Mouse (Mus musculus) heart, embryonic 16.5 days (tissue): ENCODE results near the gene Nup85. TPM values are rescaled to one million over a fixed set of nuclear protein-coding genes. Genes with fewer than 3 reads are reported as not detected.

Experiments
- ATAC-seq: fragments of 200-750 bp; cut with Nextera tagmentation; replicated peaks from 2 replicates; pipeline ENCODE4 v1.8.0; 2017; ENCODE audit warnings: moderate number of reproducible peaks; ENCODE audit not compliant: insufficient read depth, low FRiP score; ENCODE audit errors: extremely low read depth
- H3K27ac ChIP-seq: fragments of 300-500 bp; sonication (generic); 2 replicates; pipeline ENCODE4 v1.5.1; 2014; ENCODE audit warnings: mild to moderate bottlenecking, low read length, control low read depth, moderate library complexity
- H3K27me3 ChIP-seq: fragments of 300-500 bp; sonication (generic); 2 replicates; pipeline ENCODE4 v1.6.1; 2014; ENCODE audit warnings: low read length, mixed read lengths; ENCODE audit not compliant: control insufficient read depth, insufficient read depth
- H3K36me3 ChIP-seq: fragments of 300-500 bp; sonication (generic); 2 replicates; pipeline ENCODE4 v1.6.1; 2014; ENCODE audit not compliant: control insufficient read depth, insufficient read depth
- H3K4me1 ChIP-seq: fragments of 300-500 bp; sonication (generic); 2 replicates; pipeline ENCODE4 v1.6.1; 2014; ENCODE audit warnings: low read length, mixed read lengths; ENCODE audit not compliant: control insufficient read depth, insufficient read depth
- H3K4me2 ChIP-seq: fragments of 300-500 bp; sonication (generic); 2 replicates; pipeline ENCODE4 v1.6.1; 2014; ENCODE audit warnings: low read depth, mild to moderate bottlenecking, control low read depth, low read length
- H3K4me3 ChIP-seq: fragments of 300-500 bp; sonication (generic); 2 replicates; pipeline ENCODE4 v1.5.1; 2014; ENCODE audit warnings: mild to moderate bottlenecking, control low read depth, low read length
- H3K9ac ChIP-seq: fragments of 300-500 bp; sonication (generic); 2 replicates; pipeline ENCODE4 v1.6.1; 2014; ENCODE audit warnings: low read length, control low read depth
- H3K9me3 ChIP-seq: fragments of 300-500 bp; sonication (generic); replicated peaks from 2 replicates; pipeline ENCODE4 v1.6.1; 2016; ENCODE audit warnings: low read length; ENCODE audit not compliant: control insufficient read depth
- WGBS: fragments of 180-500 bp; shearing (Covaris S2); extraction: QIAGEN DNeasy Blood & Tissue Kit; methylation state at CpG from one replicate; pipeline ENCODE4 v1.1.7; 2014; 5-methylcytosine and 5-hydroxymethylcytosine counted together
- polyA plus RNA-seq: library from polyadenylated mRNA; unstranded; fragments of >200 nt; fragmentation: Nextera tagmentation; extraction: Ambion mirVana; gene quantifications from 2 replicates; pipeline ENCODE4 v1.2.1, GENCODE M21; 2015

The Nup85 gene
- polyA plus RNA-seq, 1 experiment from 2014 or later, result 117 TPM

GRCm38 (mm10) chr11:115606733-115607132, 42.5 kb downstream of the Nup85 start:
- no peak overlapping the region for H3K4me2 ChIP-seq
- no peaks in the 10 kb centered on the region for H3K27me3 ChIP-seq
- no peak overlapping the region for H3K27ac ChIP-seq
- H3K9ac ChIP-seq, result no peak overlapping the region
- WGBS, result 89% methylated on average over 18 of the region's 18 CpGs
- H3K9me3 ChIP-seq, result no peaks in the 10 kb centered on the region
- no peak for ATAC-seq
- H3K4me3 ChIP-seq, result no peak overlapping the region
- peaks cover 20% of the 10 kb centered on the region for H3K4me1 ChIP-seq
- H3K36me3 ChIP-seq, result peaks cover 24% of the 10 kb centered on the region

GRCm38 (mm10) chr11:115608421-115609399, 44.5 kb downstream of the Nup85 start:
- Histone ChIP-seq H3K27ac (no peak overlapping the region), H3K4me2 (no peak overlapping the region), H3K9ac (no peak overlapping the region), H3K4me1 (peaks cover 12% of the 10 kb centered on the region), H3K36me3 (peaks cover 24% of the 10 kb centered on the region), H3K9me3 (no peaks in the 10 kb centered on the region), H3K27me3 (no peaks in the 10 kb centered on the region), H3K4me3 (no peak overlapping the region)
- whole genome bisulfite sequencing, result 77% methylated on average over 23 of the region's 23 CpGs
- ATAC-seq, result no peak

- no peak for ATAC-seq
- H3K4me3 ChIP-seq, result no peak overlapping the region
- no peak overlapping the region for H3K9ac ChIP-seq
- no peaks in the 10 kb centered on the region for H3K9me3 ChIP-seq
- peaks cover 16% of the 10 kb centered on the region for H3K4me1 ChIP-seq
- H3K4me2 ChIP-seq, result no peak overlapping the region
- 67% methylated on average over 3 of the region's 3 CpGs for WGBS
- H3K27ac ChIP-seq, result no peak overlapping the region
- peaks cover 24% of the 10 kb centered on the region for H3K36me3 ChIP-seq
- H3K27me3 ChIP-seq, result no peaks in the 10 kb centered on the region
Observed at GRCm38 (mm10) chr11:115609576-115609975, 45.3 kb downstream of the Nup85 start.

- no peak overlapping the region for H3K4me3 ChIP-seq
- H3K4me2 ChIP-seq, result no peak overlapping the region
- H3K27me3 ChIP-seq, result no peaks in the 10 kb centered on the region
- H3K9me3 ChIP-seq, result no peaks in the 10 kb centered on the region
- 85% methylated on average over 6 of the region's 6 CpGs for WGBS
- H3K9ac ChIP-seq, result no peak overlapping the region
- H3K4me1 ChIP-seq, result peaks cover 13% of the 10 kb centered on the region
- no peak overlapping the region for H3K27ac ChIP-seq
- H3K36me3 ChIP-seq, result peaks cover 22% of the 10 kb centered on the region
- no peak for ATAC-seq
Observed at GRCm38 (mm10) chr11:115611173-115611572, 46.9 kb downstream of the Nup85 start.

GRCm38 (mm10) chr11:115612059-115612409, 47.8 kb downstream of the Nup85 start:
- peaks cover 15% of the 10 kb centered on the region for H3K4me1 ChIP-seq
- peak overlapping the region; percentile 88 for H3K4me2 ChIP-seq
- peak overlapping the region; percentile 83 for H3K4me3 ChIP-seq
- no peaks in the 10 kb centered on the region for H3K9me3 ChIP-seq
- H3K27me3 ChIP-seq, result no peaks in the 10 kb centered on the region
- WGBS, result under 1% methylated on average over 13 of the region's 13 CpGs
- peak overlapping the region; percentile 91 for H3K9ac ChIP-seq
- peak; percentile 51; the same call in 1 of the 2 replicates for ATAC-seq
- H3K36me3 ChIP-seq, result peaks cover 15% of the 10 kb centered on the region
- peak overlapping the region; percentile 98 for H3K27ac ChIP-seq

- Histone ChIP-seq H3K9me3 (no peaks in the 10 kb centered on the region), H3K9ac (peak within 1 kb of the TSS; percentile 91), H3K27me3 (no peaks in the 10 kb centered on the region), H3K36me3 (peaks cover 13% of the 10 kb centered on the region; the same call in 1 of the 2 replicates), H3K4me3 (peak within 1 kb of the TSS; percentile 83), H3K27ac (peak within 1 kb of the TSS; percentile 98), H3K4me2 (peak within 1 kb of the TSS; percentile 88), H3K4me1 (peaks cover 16% of the 10 kb centered on the region)
- under 1% methylated on average over 66 of the region's 80 CpGs for WGBS
- ATAC-seq, result peak; percentile 84
Observed at GRCm38 (mm10) chr11:115612410-115613137, 48.3 kb downstream of the Nup85 start, which contains the start of gene Mif4gd. Gene Mif4gd, minus strand, starts transcription at chr11:115612969.

- Histone ChIP-seq H3K36me3 (0 out of 2 replicates have a peak, but pooled peaks cover 9% of the 10 kb centered on the region), H3K9me3 (no peaks in the 10 kb centered on the region), H3K9ac (peak overlapping the region; percentile 91), H3K27ac (peak overlapping the region; percentile 98), H3K4me3 (peak overlapping the region; percentile 83), H3K27me3 (no peaks in the 10 kb centered on the region), H3K4me1 (peaks cover 16% of the 10 kb centered on the region), H3K4me2 (peak overlapping the region; percentile 88)
- peak; percentile 18 for ATAC-seq
- under 1% methylated on average over 16 of the region's 16 CpGs for WGBS
Observed at GRCm38 (mm10) chr11:115613138-115613945, 49.1 kb downstream of the Nup85 start.

GRCm38 (mm10) chr11:115614346-115615107, 50.3 kb downstream of the Nup85 start:
- WGBS, result 79% methylated on average over 10 of the region's 10 CpGs
- peaks cover 16% of the 10 kb centered on the region for H3K4me1 ChIP-seq
- H3K27me3 ChIP-seq, result no peaks in the 10 kb centered on the region
- no peak overlapping the region for H3K9ac ChIP-seq
- no peak overlapping the region for H3K4me2 ChIP-seq
- no peak for ATAC-seq
- 0 out of 2 replicates have a peak, but pooled peaks cover 3% of the 10 kb centered on the region for H3K36me3 ChIP-seq
- no peak overlapping the region for H3K27ac ChIP-seq
- no peak overlapping the region for H3K4me3 ChIP-seq
- H3K9me3 ChIP-seq, result no peaks in the 10 kb centered on the region
